Mouse (Mus musculus): ENCODE data around the gene Zzz3.

Gene Zzz3

DNA sequence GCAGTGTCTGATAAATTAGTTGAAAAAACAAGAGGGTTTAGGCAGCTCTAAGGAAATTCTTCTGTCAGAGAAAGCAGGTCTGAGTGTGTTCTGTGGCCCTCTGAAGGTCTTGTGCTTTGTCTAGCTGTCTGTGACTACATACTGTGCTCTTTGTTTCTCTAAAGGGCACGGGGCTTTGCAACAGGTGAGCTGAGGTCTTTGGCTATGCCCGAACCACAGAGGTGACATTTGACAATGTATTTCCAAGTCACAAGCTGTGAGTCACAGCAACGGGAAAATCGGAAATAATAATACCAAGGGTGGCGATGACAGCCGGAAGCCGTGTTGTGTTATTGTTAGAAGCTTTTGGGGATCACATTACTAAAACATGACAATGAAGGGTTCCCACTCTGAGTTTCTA, 101.8 kb downstream of the Zzz3 start:
- DNase-seq (ENCODE audit: low spot score): no peak

- no peak for DNase-seq (ENCODE audit: low spot score)
These were observed 102.6 kb downstream of the Zzz3 start for GRCm38 (mm10) chr3:152497842-152498241.

GRCm38 (mm10) chr3:152498968-152499696, 103.9 kb downstream of the Zzz3 start:
- DNase-seq (ENCODE audit: low spot score): no peak

- DNase-seq (ENCODE audit: low spot score): no peak
These were observed 112.6 kb downstream of the Zzz3 start for GRCm38 (mm10) chr3:152507900-152508299.

DNA sequence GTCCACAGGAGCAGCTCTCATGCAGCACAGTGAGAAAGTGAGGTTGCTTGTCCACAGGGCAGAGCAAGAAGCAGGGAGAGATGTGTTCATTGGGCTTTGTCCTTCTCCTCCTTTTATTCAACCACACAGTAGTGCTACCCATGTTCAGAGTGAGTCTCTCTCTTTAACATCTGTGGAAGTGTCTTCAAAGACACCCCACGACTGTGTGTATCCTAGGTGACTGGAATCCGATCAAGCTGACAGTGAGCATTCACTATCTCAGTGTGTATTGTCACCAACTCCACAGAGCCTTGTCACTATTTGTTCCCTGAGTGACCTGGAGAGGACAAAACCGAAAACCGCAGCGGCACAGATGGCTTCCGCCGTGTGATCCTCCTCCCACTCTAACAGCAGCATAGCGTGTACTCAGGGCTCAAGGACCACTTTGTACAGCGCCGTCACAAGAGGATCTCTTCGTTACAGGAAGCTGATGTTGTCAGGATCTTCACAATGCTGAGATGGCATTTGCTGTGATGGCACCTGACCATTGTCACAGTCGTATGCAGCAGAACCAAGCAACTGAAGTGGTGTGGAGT, 113.2 kb downstream of the Zzz3 start:
- no peak for DNase-seq (ENCODE audit: low spot score)

- no peak for DNase-seq (ENCODE audit: low spot score)
These were observed 114.0 kb downstream of the Zzz3 start for GRCm38 (mm10) chr3:152509268-152509667.

Data from lung, postnatal 25 days (tissue).